Mouse (Mus musculus) neural tube, postnatal 0 days (tissue): ENCODE data around the gene Usp37. TPM values are rescaled to one million over a fixed set of nuclear protein-coding genes. Genes with fewer than 3 reads are reported as not detected.
A peak's percentile ranks its signal among the peaks of the same experiment; 100 is the strongest.

Experiments
- microRNA counts: library from miRNA; unstranded; fragments of <30 nt; microRNA quantifications from one replicate; lab custom pipeline; 2015
- microRNA-seq: library from miRNA; unstranded; fragments of <30 nt; microRNA quantifications from one replicate; pipeline ENCODE4, GENCODE M21; 2016
- polyA plus RNA-seq: library from polyadenylated mRNA; unstranded; fragments of >200 nt; fragmentation: Nextera tagmentation; extraction: Ambion mirVana; gene quantifications from 2 replicates; pipeline ENCODE4 v1.2.1, GENCODE M21; 2015

Usp37 gene
- 13.7 and 14.3 TPM in 2 replicates for polyA plus RNA-seq

DNA sequence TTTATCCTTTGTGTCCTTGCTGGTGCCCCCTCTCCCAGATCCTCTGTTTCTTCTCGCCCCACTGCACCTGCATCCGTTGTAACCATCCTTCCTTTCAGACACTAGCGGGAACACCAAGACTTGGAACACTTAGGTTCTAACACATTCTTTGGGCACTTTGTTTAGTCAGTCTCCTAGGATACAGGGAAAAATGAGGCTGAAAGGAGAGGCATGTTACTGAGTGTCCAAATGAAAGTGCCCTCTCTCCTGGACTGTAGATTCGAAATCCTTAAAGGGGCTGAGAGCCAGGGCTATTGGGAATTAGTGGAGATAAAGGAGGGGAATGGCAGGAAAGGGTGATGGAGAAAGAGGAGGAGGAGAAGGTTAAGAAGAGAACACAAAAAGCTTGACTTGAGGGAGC is at the start of gene Usp37:
TSS of gene Usp37 (minus strand) at position 101 of the 400 bp plus-strand sequence.

GRCm38 (mm10) chr1:74587773-74588445 is 43.8 kb upstream of the Usp37 start, which contains the start of the genes Zfp142 and Bcs1l:
Gene Zfp142, minus strand, starts transcription at chr1:74588246.
Gene Bcs1l, plus strand, starts transcription at chr1:74588289.

DNA sequence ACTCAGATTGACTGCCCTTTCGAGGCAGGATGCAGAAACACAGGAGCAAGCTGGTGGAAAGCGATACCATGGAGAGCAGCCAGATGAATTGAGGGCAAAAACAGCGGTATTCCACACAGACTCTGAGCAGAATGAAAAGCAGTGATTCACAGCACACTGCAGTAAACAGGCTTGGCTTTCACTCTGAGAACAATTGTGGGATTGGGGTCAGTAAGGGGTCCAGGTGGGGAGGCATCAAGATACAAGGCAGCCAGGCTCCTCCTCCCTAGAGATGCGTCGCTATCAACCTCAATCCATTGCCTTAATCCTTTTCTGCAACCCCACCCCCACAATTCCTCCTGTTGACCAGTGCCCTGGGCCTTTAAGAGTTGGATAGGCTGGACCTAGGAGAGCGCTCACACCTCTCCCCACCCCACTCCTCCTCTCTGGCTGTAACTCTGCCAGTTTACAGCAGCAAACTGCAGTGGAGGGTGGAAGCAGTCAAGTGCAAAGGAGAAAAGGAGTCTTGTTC is 1.6 kb downstream of the Usp37 start, which contains the start of gene Plcd4:
TSS of gene Plcd4 (plus strand) at position 438 of the 511 bp plus-strand sequence.

DNA sequence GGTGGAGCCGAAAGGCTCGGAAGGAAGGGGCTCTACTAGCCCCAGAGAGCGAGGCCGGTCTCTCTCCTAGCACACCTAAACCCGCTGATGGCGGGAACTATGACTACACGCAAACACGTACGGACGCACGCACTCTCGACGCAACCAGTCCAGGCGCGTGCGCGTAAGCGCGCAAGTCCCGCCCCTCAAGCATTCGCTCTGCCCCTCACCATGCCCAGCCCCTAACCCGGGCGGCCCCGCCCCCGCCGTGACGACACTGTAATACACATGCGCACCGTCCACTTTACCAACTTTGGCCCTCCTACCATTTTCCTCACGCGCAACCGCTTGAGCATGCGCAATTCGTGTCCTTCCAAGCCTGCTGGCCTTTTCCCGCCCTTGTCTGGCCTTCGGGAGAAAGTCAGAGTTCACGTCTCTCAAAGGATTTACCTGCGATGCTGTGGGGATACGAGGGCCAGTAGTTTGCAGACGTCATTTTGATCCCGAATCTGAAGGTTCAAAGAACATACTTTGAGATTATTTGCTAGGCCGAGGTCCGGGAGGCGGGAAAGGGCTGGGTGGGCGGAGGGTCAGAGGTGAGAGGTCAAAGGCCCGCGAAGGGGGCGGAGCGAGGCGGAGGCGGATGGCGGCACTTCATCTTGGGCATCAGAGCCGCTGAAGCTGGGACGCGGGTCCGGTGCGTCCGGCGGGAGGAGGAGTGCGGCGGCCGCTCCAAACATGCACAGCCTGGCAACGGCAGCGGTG is 38.2 kb downstream of the Usp37 start, which contains the start of gene Cnot9:
TSS of gene Cnot9 (plus strand) at position 338 of the 744 bp plus-strand sequence.

GRCm38 (mm10) chr1:74408589-74409504 is 135.2 kb downstream of the Usp37 start, which contains the start of gene Vil1:
Gene Vil1, plus strand, starts transcription at chr1:74409376.

DNA sequence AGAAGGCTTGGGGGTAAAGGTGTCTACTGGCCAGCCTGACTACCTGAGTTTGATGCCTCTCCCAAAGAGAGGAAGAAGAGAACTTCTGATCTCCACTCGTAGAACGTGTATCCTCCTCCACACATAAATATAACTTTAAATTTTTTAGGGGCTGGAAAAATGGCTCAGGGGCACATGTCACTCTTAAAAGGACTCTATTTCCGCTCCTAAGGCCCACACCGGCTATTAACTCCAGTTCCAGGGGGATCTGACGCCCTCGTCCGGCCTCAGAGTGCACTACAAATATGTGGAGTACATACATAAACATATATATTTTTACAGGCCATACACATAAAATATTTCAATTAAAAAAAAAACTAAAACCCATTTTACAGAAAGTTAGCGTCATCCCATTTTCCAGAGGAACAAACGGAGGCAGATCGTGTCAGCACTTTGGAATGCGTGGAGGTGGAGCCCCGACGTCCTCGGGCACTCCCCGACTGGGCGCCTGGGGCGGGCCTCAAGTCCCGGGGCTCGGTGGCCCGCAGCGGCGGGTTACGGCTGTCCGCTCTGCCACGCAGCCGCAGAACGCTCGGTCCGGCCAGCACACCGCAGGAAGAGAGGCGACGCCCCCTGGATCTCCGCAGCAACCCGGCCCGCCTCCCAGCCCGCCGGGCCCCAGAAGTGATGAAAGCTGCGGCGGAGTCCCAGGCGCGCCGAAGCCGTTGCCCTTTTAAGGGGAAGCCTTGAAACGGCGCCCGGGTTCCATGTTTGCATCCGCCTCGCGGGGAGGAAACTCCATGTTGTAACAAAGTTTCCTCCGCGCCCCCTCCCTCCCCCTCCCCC is 152.9 kb downstream of the Usp37 start, which contains the start of gene Ctdsp1:
TSS of gene Ctdsp1 (plus strand) at position 586 of the 825 bp plus-strand sequence.

MicroRNAs within 50 kb of the gene (microRNA counts, 519-probe panel; counts per million panel counts)
- microRNA mmu-miR-26b (lab: Ali Mortazavi, UCI), result 4,589 counts per million, percentile 50 among the panel's probes with 10 or more counts

Small RNAs within 50 kb of the gene (microRNA-seq; reads per million reads assigned to microRNA genes)
- gene Gm25035 (not detected), gene Mir26b (15,573 reads per million, percentile 97 among the genes with 10 or more reads in this experiment)

Other genes with a start within 250 kb of the Usp37 start
- 17.0 and 19.7 TPM in 2 replicates for gene Tmbim1, start 238.7 kb downstream of the Usp37 start, polyA plus RNA-seq
- 1.6 and 2.3 TPM in 2 replicates for gene Catip, start 182.2 kb downstream of the Usp37 start, polyA plus RNA-seq
- 2.3 and 3.9 TPM in 2 replicates for gene Slc11a1, start 169.1 kb downstream of the Usp37 start, polyA plus RNA-seq
- 21.9 and 22.0 TPM in 2 replicates for gene Ctdsp1, start 152.8 kb downstream of the Usp37 start, polyA plus RNA-seq
- gene Vil1, start 134.9 kb downstream of the Usp37 start, polyA plus RNA-seq, result 0.28 TPM in 2 replicates
- gene Cnot9, start 38.2 kb downstream of the Usp37 start, polyA plus RNA-seq, result 38.1 and 38.4 TPM in 2 replicates
- gene Plcd4, start 1.4 kb downstream of the Usp37 start, polyA plus RNA-seq, result 11.7 and 11.9 TPM in 2 replicates
- gene Zfp142, start 44.0 kb upstream of the Usp37 start, polyA plus RNA-seq, result 5.8 and 6.9 TPM in 2 replicates
- 14.6 and 15.8 TPM in 2 replicates for gene Bcs1l, start 44.0 kb upstream of the Usp37 start, polyA plus RNA-seq
- 44.8 and 49.6 TPM in 2 replicates for gene Rnf25, start 57.1 kb upstream of the Usp37 start, polyA plus RNA-seq
- 8.4 and 10.6 TPM in 2 replicates for gene Stk36, start 57.2 kb upstream of the Usp37 start, polyA plus RNA-seq
- gene Ttll4, start 117.5 kb upstream of the Usp37 start, polyA plus RNA-seq, result 3.4 and 3.9 TPM in 2 replicates
- 3.3 and 4.4 TPM in 2 replicates for gene Cyp27a1, start 169.3 kb upstream of the Usp37 start, polyA plus RNA-seq
- gene Prkag3, start 204.9 kb upstream of the Usp37 start, polyA plus RNA-seq, result 0.06 and 0.09 TPM in 2 replicates
- gene Wnt6, start 227.6 kb upstream of the Usp37 start, polyA plus RNA-seq, result 9.5 and 18.5 TPM in 2 replicates
- gene Wnt10a, start 247.2 kb upstream of the Usp37 start, polyA plus RNA-seq, result 0.41 and 0.75 TPM in 2 replicates